Mouse (Mus musculus) CH12.LX (cell line): Measurements from ENCODE around the gene St5. TPM values are rescaled to one million over a fixed set of nuclear protein-coding genes. Genes with fewer than 3 reads are reported as not detected.

Experiments
- DNase-seq: peaks from one replicate; pipeline ENCODE4 v3.0.0-alpha.2; 2013; ENCODE audit errors: extremely low read depth
- H3K27ac ChIP-seq: 2 replicates; pipeline ENCODE4 v1.5.1; 2012; ENCODE audit warnings: low read depth, mild to moderate bottlenecking, control low read depth, moderate library complexity; ENCODE audit not compliant: insufficient read depth
- H3K27me3 ChIP-seq: replicated peaks from 2 replicates; pipeline ENCODE3; 2012; ENCODE audit warnings: inconsistent platforms
- H3K36me3 ChIP-seq, 2 experiments: replicated peaks in 1 of 2; 2 replicates each; pipeline versions ENCODE3 to v1.6.1; 2012; ENCODE audit warnings: inconsistent platforms in 1 of 2, low read length in 1 of 2, mild to moderate bottlenecking in 1 of 2, mixed read lengths in 1 of 2, moderate library complexity in 1 of 2; ENCODE audit not compliant: control insufficient read depth in 1 of 2, insufficient read depth in 1 of 2
- H3K4me1 ChIP-seq, 2 experiments: 2 replicates each; pipeline ENCODE4 v1.6.1; 2012; ENCODE audit warnings: inconsistent platforms in 1 of 2, moderate library complexity in 1 of 2; ENCODE audit not compliant: insufficient read depth in 2 of 2, control insufficient read depth in 1 of 2
- H3K4me2 ChIP-seq: 2 replicates; pipeline ENCODE4 v1.6.1; 2012; ENCODE audit warnings: low read depth, mild to moderate bottlenecking, control low read depth; ENCODE audit not compliant: poor library complexity, insufficient read depth, severe bottlenecking
- H3K4me3 ChIP-seq, 3 experiments: fragments of 150-350 bp in 1 of 3; sonication (generic) in 1 of 3; replicated peaks in 1 of 3; 2 replicates each; pipeline versions ENCODE3 to v1.5.1; 2011 to 2012; ENCODE audit warnings: low read depth in 2 of 3, low read length in 2 of 3, mild to moderate bottlenecking in 2 of 3, moderate library complexity in 2 of 3, control low read depth in 1 of 3, improper control_type of control experiment in 1 of 3, inconsistent platforms in 1 of 3, mixed read lengths in 1 of 3; ENCODE audit not compliant: poor library complexity in 1 of 3
- H3K79me2 ChIP-seq: replicated peaks from 2 replicates; pipeline ENCODE4 v1.6.1; 2012; ENCODE audit warnings: mild to moderate bottlenecking, moderate library complexity; ENCODE audit not compliant: control insufficient read depth, poor library complexity, insufficient read depth, severe bottlenecking; ENCODE audit errors: extremely low read depth
- H3K9ac ChIP-seq: 2 replicates; pipeline ENCODE4 v1.6.1; 2012; ENCODE audit warnings: low read depth, mild to moderate bottlenecking, control low read depth, moderate library complexity; ENCODE audit not compliant: insufficient read depth
- H3K9me3 ChIP-seq: replicated peaks from 2 replicates; pipeline ENCODE3; 2012; ENCODE audit warnings: low read length, inconsistent platforms, mixed read lengths
- BHLHE40 ChIP-seq: IDR thresholded peaks from 2 replicates; pipeline ENCODE4 v1.6.1; 2011; ENCODE audit warnings: mild to moderate bottlenecking, low read depth, low read length, improper control_type of control experiment
- CHD2 ChIP-seq: IDR thresholded peaks from 2 replicates; pipeline ENCODE4 v1.6.1; 2011; ENCODE audit warnings: low read length, improper control_type of control experiment
- E2F4 ChIP-seq: IDR thresholded peaks from 2 replicates; pipeline ENCODE4 v1.6.1; 2011; ENCODE audit warnings: low read depth, low read length, improper control_type of control experiment; ENCODE audit not compliant: insufficient replicate concordance
- ELF1 ChIP-seq: IDR thresholded peaks from 2 replicates; pipeline ENCODE4 v1.6.1; 2014; ENCODE audit warnings: low read depth, mild to moderate bottlenecking, inconsistent platforms, low read length, improper control_type of control experiment
- EP300 ChIP-seq: IDR thresholded peaks from 2 replicates; pipeline ENCODE4 v1.6.1; 2011; ENCODE audit warnings: low read length, improper control_type of control experiment
- GABPA ChIP-seq: IDR thresholded peaks from 2 replicates; pipeline ENCODE4 v1.6.1; 2012; ENCODE audit warnings: low read depth, low read length, improper control_type of control experiment, inconsistent platforms; ENCODE audit not compliant: insufficient replicate concordance
- HCFC1 ChIP-seq: IDR thresholded peaks from 2 replicates; pipeline ENCODE4 v1.6.1; 2012; ENCODE audit warnings: low read depth, mild to moderate bottlenecking, inconsistent platforms, low read length, improper control_type of control experiment
- IRF4 ChIP-seq: IDR thresholded peaks from 2 replicates; pipeline ENCODE4 v1.6.1; 2014; ENCODE audit warnings: low read depth, mild to moderate bottlenecking, inconsistent platforms, low read length, improper control_type of control experiment
- JUN ChIP-seq: IDR thresholded peaks from 2 replicates; pipeline ENCODE4 v1.6.1; 2011; ENCODE audit warnings: low read depth, mild to moderate bottlenecking, low read length, improper control_type of control experiment, moderate library complexity; ENCODE audit not compliant: insufficient read depth
- JUND ChIP-seq: conservative IDR thresholded peaks from 2 replicates; pipeline ENCODE4 v1.6.1; 2011; ENCODE audit warnings: low read depth, low read length, improper control_type of control experiment
- KAT2A ChIP-seq: IDR thresholded peaks from 2 replicates; pipeline ENCODE4 v1.6.1; 2012; ENCODE audit warnings: low read length, improper control_type of control experiment, inconsistent platforms; ENCODE audit not compliant: insufficient replicate concordance
- MAZ ChIP-seq: IDR thresholded peaks from 2 replicates; pipeline ENCODE4 v1.6.1; 2012; ENCODE audit warnings: low read depth, mild to moderate bottlenecking, inconsistent platforms, low read length, improper control_type of control experiment, moderate library complexity
- MEF2A ChIP-seq: IDR thresholded peaks from 2 replicates; pipeline ENCODE4 v1.6.1; 2014; ENCODE audit warnings: low read depth, mild to moderate bottlenecking, inconsistent platforms, low read length, improper control_type of control experiment, borderline replicate concordance
- MYC ChIP-seq: IDR thresholded peaks from 2 replicates; pipeline ENCODE4 v1.6.1; 2011; ENCODE audit warnings: low read depth, mild to moderate bottlenecking, improper control_type of control experiment, low read length
- NELFE ChIP-seq: IDR thresholded peaks from 2 replicates; pipeline ENCODE4 v1.6.1; 2011; ENCODE audit warnings: low read depth, low read length, improper control_type of control experiment
- NRF1 ChIP-seq: IDR thresholded peaks from 2 replicates; pipeline ENCODE4 v1.6.1; 2014; ENCODE audit warnings: low read depth, mild to moderate bottlenecking, inconsistent platforms, low read length, improper control_type of control experiment, moderate library complexity
- POLR2A ChIP-seq: IDR thresholded peaks from 2 replicates; pipeline ENCODE4 v1.6.1; 2011; ENCODE audit warnings: low read depth, mild to moderate bottlenecking, improper control_type of control experiment, low read length
- RAD21 ChIP-seq: IDR thresholded peaks from 2 replicates; pipeline ENCODE4 v1.6.1; 2011; ENCODE audit warnings: low read depth, mild to moderate bottlenecking, low read length, improper control_type of control experiment, moderate library complexity
- RCOR1 ChIP-seq: conservative IDR thresholded peaks from 2 replicates; pipeline ENCODE4 v1.6.1; 2012; ENCODE audit warnings: low read depth, mild to moderate bottlenecking, inconsistent platforms, low read length, improper control_type of control experiment
- SIN3A ChIP-seq: IDR thresholded peaks from 2 replicates; pipeline ENCODE4 v1.6.1; 2012; ENCODE audit warnings: low read length, improper control_type of control experiment, inconsistent platforms
- SMC3 ChIP-seq: IDR thresholded peaks from 2 replicates; pipeline ENCODE4 v1.6.1; 2011; ENCODE audit warnings: low read depth, low read length, improper control_type of control experiment
- UBTF ChIP-seq: IDR thresholded peaks from 2 replicates; pipeline ENCODE4 v1.6.1; 2012; ENCODE audit warnings: low read depth, mild to moderate bottlenecking, inconsistent platforms, low read length, improper control_type of control experiment, moderate library complexity
- USF2 ChIP-seq: conservative IDR thresholded peaks from 2 replicates; pipeline ENCODE4 v1.6.1; 2011; ENCODE audit warnings: low read depth, low read length, improper control_type of control experiment
- ZMIZ1 ChIP-seq: IDR thresholded peaks from 2 replicates; pipeline ENCODE4 v1.6.1; 2012; ENCODE audit warnings: low read depth, mild to moderate bottlenecking, inconsistent platforms, low read length, improper control_type of control experiment
- dilution Hi-C: fragments of 300-500 bp; cut with MboI; formaldehyde crosslinking; loops from 2 replicates; pipeline ENCODE4 v1.14.3; 2020; ENCODE audit warnings: low sequenced_read_pairs; ENCODE audit not compliant: extremely low pct_unique_long_range_greater_than_20kb, extremely low pct_ligation_motif_present
- in situ Hi-C: fragments of 300-500 bp; cut with MboI; formaldehyde crosslinking; loops from 3 replicates; pipeline ENCODE4 v1.14.3; 2019; ENCODE audit warnings: low sequenced_read_pairs, low pct_ligation_motif_present, low pct_unique_long_range_greater_than_20kb, mixed read lengths
- polyA plus RNA-seq: library from polyadenylated mRNA; unstranded; fragments of >175 nt; gene quantifications from 2 replicates; pipeline ENCODE4 v1.2.1, GENCODE M21; 2012; ENCODE audit warnings: low read depth; ENCODE audit not compliant: insufficient read length
- total RNA-seq, 2 experiments: library from RNA; depleted of rRNA; stranded (reverse); fragments of 300-350 nt in 1 of 2; fragments of >200 nt in 1 of 2; gene quantifications; 2 replicates each; pipeline ENCODE4 v1.2.3; 2012 to 2014

St5 gene
- total and polyA plus RNA-seq, 3 experiments, result 1.3 to 3.4 (median 1.6) TPM

GRCm38 (mm10) chr7:109602562-109602961 lies 100.8 kb downstream of the St5 start:
- H3K36me3 ChIP-seq, result no peaks in the 10 kb centered on the region
- H3K4me3 ChIP-seq, result no peak overlapping the region
- no peak overlapping the region for H3K9ac ChIP-seq
- no peak overlapping the region for H3K4me2 ChIP-seq
- no peaks in the 10 kb centered on the region for H3K79me2 ChIP-seq
- no peak overlapping the region for H3K27ac ChIP-seq
- dilution Hi-C loops (no loop called here), in situ Hi-C loops (no loop called here)
- DNase-seq, result no peak
- peaks cover 0 to 20% of the 10 kb centered on the region in 2 experiments; a peak in 3 of 4 replicates for H3K4me1 ChIP-seq
- no peak for TF ChIP-seq HCFC1
- no peak for TF ChIP-seq ZMIZ1
- H3K27me3 ChIP-seq, result no peaks in the 10 kb centered on the region
- no peaks in the 10 kb centered on the region for H3K9me3 ChIP-seq

- no peak overlapping the region for H3K4me2 ChIP-seq
Measured at GRCm38 (mm10) chr7:109602022-109602421, 101.4 kb downstream of the St5 start.

GRCm38 (mm10) chr7:109600702-109601101 lies 102.7 kb downstream of the St5 start:
- in situ Hi-C loops, result no loop called here
- DNase-seq, result no peak
- H3K27me3 ChIP-seq, result no peaks in the 10 kb centered on the region

More at GRCm38 (mm10) chr7:109602022-109602421, 101.4 kb downstream of the St5 start:
- Histone ChIP-seq H3K4me3 (no peak overlapping the region), H3K4me1 (peaks cover 0 to 17% of the 10 kb centered on the region in 2 experiments; a peak in 3 of 4 replicates), H3K9me3 (no peaks in the 10 kb centered on the region), H3K79me2 (no peaks in the 10 kb centered on the region), H3K36me3 (no peaks in the 10 kb centered on the region), H3K27me3 (no peaks in the 10 kb centered on the region), H3K27ac (no peak overlapping the region), H3K9ac (no peak overlapping the region)
- DNase-seq, result no peak
- no peak for TF ChIP-seq POLR2A
- TF ChIP-seq EP300, result no peak
- TF ChIP-seq JUN, result no peak
- no peak for TF ChIP-seq SIN3A
- TF ChIP-seq E2F4, result no peak
- no peak for TF ChIP-seq JUND
- TF ChIP-seq CHD2, result no peak
- TF ChIP-seq MEF2A, result no peak
- no peak for TF ChIP-seq GABPA
- no peak for TF ChIP-seq MAZ
- no peak for TF ChIP-seq UBTF
- TF ChIP-seq RAD21, result no peak
- TF ChIP-seq RCOR1, result no peak
- no peak for TF ChIP-seq KAT2A
- TF ChIP-seq IRF4, result no peak
- no peak for TF ChIP-seq USF2
- TF ChIP-seq ELF1, result no peak
- TF ChIP-seq SMC3, result no peak
- no peak for TF ChIP-seq NELFE
- no peak for TF ChIP-seq NRF1
- dilution Hi-C loops, result no loop called here
- in situ Hi-C loops, result no loop called here

More at GRCm38 (mm10) chr7:109600702-109601101, 102.7 kb downstream of the St5 start:
- Histone ChIP-seq H3K9ac (no peak overlapping the region), H3K9me3 (no peaks in the 10 kb centered on the region), H3K36me3 (no peaks in the 10 kb centered on the region), H3K27ac (no peak overlapping the region), H3K4me1 (peaks cover 0 to 11% of the 10 kb centered on the region in 2 experiments; a peak in 3 of 4 replicates), H3K79me2 (no peaks in the 10 kb centered on the region), H3K4me2 (no peak overlapping the region), H3K4me3 (no peak overlapping the region)
- dilution Hi-C loops, result no loop called here
- TF ChIP-seq MAZ (no peak), EP300 (no peak), USF2 (no peak), HCFC1 (no peak), RAD21 (no peak), GABPA (no peak), MYC (no peak), BHLHE40 (no peak)
